Comparison of ENCODE assay signal across 23 mouse cellular contexts in genomic region chr19:30299536-30299935, GRCm38 (mm10).
"Had no signal": no experiment of that assay in that cellular context is flagged by ENCODE, and none has a peak within 500 bp of the region (broad histone marks: within the 10 kb centered on the region; RNA-seq: fewer than 3 reads in every experiment).

No protein-coding gene starts in this region.

- DNase-seq: gastrocnemius, adult 2 months; gastrocnemius, postnatal 10 days; gastrocnemius, postnatal 25 days; heart, adult 18-20 months; heart, postnatal 10 days; heart, postnatal 4 days; kidney, postnatal 10 days; liver had no signal

- H3K36me3 ChIP-seq: heart, embryonic 10.5 days; heart, embryonic 12.5 days; hindbrain, embryonic 10.5 days; hindbrain, embryonic 12.5 days; intestine, embryonic 15.5 days; limb, embryonic 10.5 days; limb, embryonic 12.5 days; liver, embryonic 12.5 days had no signal

- H3K27ac ChIP-seq: gastrocnemius, adult 2 months; heart, embryonic 10.5 days; hindbrain, embryonic 10.5 days; hindbrain, embryonic 12.5 days; hindbrain, embryonic 14.5 days; intestine, embryonic 15.5 days; layer of hippocampus, adult 2 months; left cerebral cortex, adult 2 months; limb, embryonic 10.5 days; limb, embryonic 12.5 days; liver, embryonic 12.5 days; liver, embryonic 14.5 days had no signal

- H3K4me3 ChIP-seq: gastrocnemius, adult 2 months; heart, embryonic 10.5 days; heart, embryonic 12.5 days; hindbrain, embryonic 10.5 days; hindbrain, embryonic 12.5 days; intestine, embryonic 15.5 days; layer of hippocampus, adult 2 months; left cerebral cortex, adult 2 months; limb, embryonic 10.5 days; limb, embryonic 12.5 days; liver, embryonic 12.5 days had no signal

- ATAC-seq: hindbrain, embryonic 16.5 days; inflammation-experienced regulatory T-cells, adult 6 months; intestine, embryonic 15.5 days; intestine, postnatal 0 days; liver, embryonic 12.5 days had no signal

- H3K4me1 ChIP-seq: heart, embryonic 10.5 days; hindbrain, embryonic 10.5 days; hindbrain, embryonic 12.5 days; intestine, embryonic 15.5 days; limb, embryonic 12.5 days had no signal

- H3K4me2 ChIP-seq: heart, embryonic 12.5 days; hindbrain, embryonic 12.5 days; hindbrain, embryonic 14.5 days; intestine, embryonic 15.5 days; limb, embryonic 12.5 days; liver, embryonic 12.5 days had no signal

- H3K27me3 ChIP-seq: hindbrain, embryonic 12.5 days; intestine, embryonic 15.5 days; liver, embryonic 12.5 days had no signal

- H3K9me3 ChIP-seq: heart, embryonic 10.5 days; heart, embryonic 12.5 days; hindbrain, embryonic 10.5 days; hindbrain, embryonic 12.5 days; intestine, embryonic 15.5 days; limb, embryonic 10.5 days; limb, embryonic 12.5 days; liver, embryonic 12.5 days had no signal

- H3K9ac ChIP-seq: heart, embryonic 12.5 days; hindbrain, embryonic 12.5 days; hindbrain, embryonic 14.5 days; intestine, embryonic 15.5 days; limb, embryonic 12.5 days; liver, embryonic 12.5 days; liver, embryonic 14.5 days had no signal
